Mouse (Mus musculus) lung, postnatal 10 days (tissue): Measurements from ENCODE around the gene Rnd1.

Experiments used
- DNase-seq: peaks from one replicate; pipeline ENCODE4 v3.0.0; 2021

The Rnd1 gene

DNA sequence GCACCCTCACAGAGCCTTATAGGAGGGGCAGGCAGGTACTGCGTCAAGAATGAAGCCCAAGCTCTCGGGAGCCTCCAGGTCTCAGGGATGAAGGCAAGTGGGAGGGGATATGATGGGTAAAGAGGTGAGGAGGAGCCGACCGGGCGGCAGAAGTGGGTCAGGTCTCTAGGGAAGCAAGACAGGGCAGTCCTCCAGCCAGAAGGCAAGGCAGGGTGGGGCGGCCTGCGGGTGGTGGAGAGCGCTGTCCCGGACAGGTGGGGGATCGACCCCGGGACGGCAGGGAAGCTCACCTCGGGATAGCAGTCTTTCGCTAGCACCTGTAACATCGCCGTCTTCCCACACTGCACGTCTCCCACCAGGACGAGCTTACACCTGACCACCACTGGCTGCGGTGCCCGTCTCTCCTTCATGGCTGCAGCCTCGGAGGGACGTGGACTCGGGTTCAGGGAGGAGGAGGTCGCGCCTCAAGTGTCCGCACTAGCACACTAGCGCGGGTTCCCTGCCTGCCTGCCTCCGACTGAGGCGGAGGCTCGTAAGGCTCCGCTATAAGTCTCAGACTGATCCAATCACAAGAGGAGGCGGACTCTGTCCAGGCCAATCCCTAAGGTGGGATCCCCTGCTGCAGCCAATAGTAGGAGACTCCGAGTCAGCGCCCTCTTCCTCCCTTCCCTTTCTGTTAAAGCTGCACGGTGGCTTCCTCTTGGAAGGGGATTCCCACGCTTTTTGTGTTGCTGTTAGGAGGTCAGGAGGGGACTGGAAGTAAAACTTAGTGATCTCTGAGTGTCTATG lies at the start of gene Rnd1:
Rnd1 (minus strand) TSS at position 522 of the 789 bp plus-strand sequence.
- peak; percentile 87 for DNase-seq

DNA sequence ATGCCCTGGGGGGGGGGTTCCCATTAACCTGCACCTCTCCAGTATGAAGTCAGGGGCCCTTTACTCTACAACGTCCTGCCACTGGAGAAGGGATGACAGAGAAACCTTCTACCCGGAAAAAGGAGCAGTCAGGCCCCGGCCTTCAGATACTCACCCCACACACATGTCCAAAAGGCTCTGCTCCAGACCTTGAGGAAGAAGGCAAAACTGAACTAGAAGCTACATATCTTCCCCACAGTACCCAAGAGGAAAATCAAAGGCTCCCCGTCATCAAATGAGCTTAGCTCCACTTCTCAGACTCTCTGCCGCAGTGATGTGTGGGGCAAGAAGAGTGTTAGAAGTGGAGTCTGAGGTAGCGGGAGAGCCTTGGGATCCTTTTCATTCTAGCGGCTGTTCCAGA lies 49.5 kb upstream of the Rnd1 start:
- no peak for DNase-seq

DNA sequence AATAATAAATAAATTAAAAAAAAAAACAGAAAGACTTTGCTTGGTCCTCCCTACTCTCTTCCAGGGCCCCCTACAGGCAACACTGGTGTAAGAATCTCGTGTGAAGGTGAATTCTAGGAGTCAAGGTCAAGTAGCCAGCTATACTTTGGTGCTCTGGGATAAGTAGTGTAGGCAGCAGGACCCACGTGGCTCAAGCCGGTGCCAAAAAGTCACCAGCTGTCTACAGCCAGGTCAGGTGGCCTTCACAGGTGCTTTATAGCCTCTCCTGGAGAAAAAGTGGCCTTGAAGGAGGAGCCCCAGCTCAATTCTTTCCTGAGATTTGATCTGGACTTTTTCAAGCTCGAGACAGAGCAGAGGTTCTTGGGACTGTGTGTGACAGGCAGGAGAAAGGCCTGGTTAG lies 48.8 kb upstream of the Rnd1 start:
- no peak for DNase-seq

DNA sequence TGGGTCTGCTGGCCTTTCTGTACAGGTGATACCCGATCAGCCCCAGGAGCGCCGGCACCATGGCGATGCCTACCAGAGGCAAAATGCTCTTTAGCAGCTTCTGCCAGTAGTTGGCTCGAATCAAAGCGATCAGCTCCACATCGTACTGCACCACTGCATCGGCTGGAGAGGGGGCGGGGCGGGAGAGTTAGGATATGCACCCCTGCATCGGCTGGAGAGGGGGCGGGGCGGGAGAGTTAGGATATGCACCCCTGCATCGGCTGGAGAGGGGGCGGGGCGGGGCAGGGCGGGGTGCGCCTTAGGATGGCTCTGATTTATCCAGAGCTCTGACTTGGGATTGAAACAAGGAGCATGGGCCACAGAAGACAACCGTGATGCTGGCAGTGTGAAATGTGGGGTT lies 47.2 kb upstream of the Rnd1 start:
- peak; percentile 37 for DNase-seq

DNA sequence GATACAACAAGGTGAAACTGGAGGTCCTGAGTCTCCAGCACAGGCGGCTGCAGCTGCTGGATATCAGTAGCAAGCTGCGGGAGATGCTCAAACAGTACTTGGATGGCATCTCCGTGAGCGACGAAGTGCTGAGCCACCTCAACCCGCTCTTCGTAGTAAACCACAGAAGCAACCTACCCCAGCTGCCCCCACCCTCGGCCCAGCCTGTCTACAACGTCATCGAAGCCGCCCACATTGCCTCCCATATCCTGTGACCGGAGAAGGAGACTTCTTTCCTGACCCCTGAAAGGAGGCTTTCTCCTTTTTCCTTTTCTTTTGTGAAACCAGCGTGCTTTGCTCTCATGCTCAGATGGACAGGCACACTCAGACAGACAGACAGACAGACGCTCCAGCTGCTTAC lies 45.6 kb upstream of the Rnd1 start:
- DNase-seq, result peak; percentile 57

DNA sequence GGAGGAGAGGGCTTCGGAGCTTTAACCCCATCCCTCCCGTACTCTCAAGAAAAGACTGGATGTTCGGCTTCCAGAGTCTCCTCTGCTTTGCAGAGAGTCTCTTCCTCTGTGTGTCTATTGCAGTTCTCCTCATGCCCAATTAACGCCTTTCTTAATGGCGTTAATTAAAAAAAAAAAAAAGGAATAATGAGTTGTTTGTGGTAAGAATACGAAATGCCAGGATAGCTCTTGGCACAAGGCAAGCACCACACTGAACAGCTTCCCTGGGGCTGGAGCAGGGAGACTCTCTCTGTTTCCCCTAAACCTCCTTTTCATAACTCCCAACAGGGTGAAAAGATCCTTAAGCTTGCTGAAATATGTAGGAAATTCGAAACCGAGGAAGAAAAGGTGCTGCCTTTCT lies 44.9 kb upstream of the Rnd1 start:
- DNase-seq, result no peak

DNA sequence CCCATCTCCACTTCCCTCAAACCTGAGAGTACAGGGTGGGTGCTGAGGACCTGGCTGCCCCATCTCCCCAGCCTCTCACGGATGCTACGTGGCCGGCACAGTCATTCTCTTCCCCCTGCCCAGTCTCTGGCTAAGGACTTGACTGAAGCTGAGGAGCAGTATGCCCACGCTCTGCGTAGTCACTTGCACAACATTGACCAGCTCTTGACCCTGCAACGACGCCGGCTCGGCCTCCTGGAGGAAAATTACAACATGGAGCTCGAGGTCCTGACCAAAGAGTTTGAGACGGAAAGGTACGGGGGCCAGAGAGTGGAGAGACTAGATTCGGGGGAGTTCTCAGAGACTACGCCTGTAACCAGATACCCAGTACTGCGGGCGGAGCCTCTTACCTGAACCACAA lies 40.0 kb upstream of the Rnd1 start:
- no peak for DNase-seq

DNA sequence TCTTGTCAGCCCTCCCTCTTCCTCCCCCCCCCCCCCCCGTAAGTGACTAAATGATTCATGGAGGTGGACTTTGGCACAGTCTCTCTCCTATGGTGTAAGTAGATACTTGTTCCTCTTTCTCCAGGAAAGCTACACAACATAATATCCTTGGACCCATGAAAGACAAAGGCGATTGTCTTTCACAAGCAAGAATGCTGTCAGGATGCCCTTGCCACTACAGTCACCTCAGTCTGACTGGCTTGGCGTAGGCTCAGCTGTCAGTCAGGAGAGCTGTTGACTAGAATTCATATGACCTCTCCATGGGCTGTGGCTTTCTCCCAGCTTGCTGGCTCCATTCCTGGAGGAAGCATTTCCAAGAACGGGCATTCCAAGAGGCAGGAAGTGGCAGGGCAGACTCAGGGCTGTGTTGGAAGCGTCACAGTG lies 37.0 kb upstream of the Rnd1 start:
- peak; percentile 85 for DNase-seq

DNA sequence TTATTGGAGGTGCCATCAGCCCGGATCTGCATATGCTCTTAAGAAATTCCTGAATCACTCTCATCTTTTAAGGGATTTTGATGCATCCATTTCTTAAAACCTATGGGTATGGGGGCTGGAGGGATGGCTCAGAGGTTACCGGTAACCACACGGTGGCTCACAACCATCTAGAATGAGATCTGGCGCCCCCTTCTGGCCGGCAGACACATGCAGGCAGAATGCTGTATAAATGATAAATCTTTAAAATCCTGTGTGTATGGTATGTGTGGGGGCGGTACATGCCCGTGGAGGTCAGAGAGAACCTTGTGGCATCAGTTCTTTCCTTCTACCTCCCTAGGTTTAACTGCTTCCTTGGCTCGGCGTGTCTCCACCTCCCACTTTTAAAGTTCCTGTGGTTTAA lies 33.2 kb upstream of the Rnd1 start:
- DNase-seq, result peak; percentile 79

DNA sequence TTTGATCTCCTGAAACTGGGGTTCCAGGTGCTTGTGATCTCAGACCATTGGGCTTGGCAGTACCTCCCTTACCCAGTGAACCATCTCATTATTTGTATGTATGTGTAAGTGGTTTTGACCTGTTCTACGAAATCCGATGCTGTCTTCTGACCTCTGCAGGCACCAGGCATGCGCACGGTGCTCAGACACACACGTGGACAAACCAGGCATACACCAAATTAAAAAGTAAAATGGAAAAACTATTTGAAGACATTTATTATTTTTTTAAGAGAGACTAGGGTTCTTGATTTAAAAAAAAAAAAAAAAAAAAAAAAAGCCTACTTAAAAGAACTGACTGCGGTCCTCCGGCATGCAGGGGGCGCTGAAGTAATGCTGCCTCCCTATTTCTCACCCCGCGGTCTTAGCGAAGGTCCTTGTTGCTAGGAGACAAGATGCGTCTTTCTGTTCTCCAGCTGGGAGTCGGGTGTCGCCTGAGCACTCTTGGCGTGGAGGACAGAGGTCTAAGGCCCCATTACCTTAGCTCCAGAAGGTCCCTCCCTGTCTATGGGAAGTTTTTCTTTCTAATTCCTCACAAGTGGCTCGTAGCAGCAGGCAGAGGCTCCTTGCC lies 30.6 kb upstream of the Rnd1 start, which contains the start of gene Ccdc65:
Ccdc65 (plus strand) TSS at position 442 of the 607 bp plus-strand sequence.
- peak; percentile 94 for DNase-seq

DNA sequence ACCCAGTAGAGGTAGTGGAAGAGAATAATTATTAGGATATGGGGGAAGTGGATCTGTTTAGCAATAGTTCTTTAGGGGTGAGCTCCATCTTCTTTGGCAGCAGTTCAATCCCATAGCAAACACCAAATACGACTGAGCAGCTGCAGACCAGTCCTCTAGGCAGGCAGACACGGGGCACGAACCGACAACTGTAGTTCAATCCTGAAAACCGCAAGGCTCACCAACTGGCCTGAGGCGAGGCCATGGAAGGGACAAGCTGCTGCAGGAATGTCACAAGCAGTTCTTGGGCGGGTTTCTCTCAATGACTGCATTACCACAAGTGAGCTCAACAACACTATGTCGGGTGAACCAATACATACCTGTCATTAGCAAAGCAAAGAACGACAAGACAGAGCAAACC lies 27.1 kb upstream of the Rnd1 start:
- no peak for DNase-seq

DNA sequence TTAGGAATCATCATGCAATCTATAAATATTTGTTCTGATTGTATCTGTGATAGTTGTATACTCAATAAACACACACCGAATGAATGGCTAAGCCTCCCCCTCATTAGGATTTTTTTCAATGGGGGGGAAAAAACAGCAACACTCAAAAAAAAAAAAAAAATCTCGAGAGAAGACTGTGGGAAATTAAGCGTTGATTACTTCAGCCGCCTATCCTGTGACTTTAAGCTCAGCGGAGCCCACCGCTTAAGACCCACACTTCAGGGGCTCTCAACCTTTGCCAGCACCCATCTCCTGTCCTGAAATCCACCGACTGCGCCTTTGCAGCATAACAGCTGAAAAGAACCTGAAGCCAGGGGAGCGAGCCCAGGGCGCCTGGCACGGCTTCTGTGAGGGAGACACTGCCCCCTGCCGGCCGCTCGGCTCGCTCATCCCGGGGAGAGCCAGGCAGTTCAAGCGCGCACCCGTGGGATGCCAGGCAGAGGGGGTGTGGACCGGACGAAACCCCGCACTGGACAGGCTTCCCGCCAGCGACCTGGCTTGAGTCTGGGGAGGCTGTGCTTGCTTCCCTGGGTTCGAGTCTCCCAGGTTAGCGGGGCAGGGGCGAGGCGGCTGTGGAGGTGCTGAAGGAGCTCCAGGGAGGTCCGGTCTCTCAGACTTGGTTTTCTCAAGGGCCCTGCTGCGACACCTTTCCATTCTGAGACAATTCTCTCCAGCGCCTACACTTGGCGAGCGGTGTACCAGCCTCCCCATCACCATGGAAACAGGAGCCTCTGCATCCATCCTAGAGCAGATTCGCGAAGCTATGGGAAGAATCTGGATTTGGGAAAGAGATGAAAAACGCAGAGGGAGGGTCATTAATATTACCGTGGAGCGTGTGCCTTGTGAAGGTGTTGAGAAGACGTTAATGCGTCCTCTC lies 22.2 kb upstream of the Rnd1 start:
- peak; percentile 90 for DNase-seq

DNA sequence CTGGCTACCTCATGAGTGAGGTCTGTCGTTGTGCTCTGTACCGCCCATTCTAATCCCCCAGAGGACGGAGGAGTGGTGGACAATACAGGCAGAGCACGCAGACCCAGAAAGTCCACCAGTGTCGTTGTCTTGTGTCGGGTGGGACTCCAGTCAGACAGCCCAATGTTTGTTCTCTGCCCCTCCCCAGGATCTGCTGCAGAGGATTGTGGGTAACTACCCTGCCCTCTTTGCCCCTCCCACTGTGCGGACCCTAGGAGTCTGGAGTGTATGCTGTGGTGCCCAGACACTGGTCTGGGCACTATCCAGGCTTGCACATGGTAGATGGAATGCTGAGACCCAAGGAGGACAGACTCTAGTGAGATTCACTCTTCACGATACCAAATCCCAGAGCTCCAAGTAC lies 19.0 kb upstream of the Rnd1 start:
- no peak for DNase-seq

DNA sequence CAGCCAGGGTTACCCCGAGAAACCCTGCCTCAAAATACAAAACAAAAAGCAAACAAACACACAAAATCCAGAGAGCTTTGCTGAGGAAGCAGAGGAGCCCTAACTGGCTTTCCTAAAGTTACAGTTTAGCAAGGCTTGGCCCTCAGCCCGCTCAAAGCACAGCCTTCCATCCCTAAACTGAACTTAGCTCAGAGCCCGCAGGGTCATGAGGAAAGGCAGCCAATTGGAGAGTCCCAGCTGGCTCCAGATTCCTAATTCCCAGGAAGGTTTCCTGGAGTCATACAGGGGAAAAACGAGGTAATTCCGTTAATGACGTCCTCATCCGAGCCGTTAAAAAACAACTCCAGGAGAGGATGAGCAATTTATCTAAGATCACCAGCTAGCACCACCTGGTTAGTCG lies 18.5 kb upstream of the Rnd1 start:
- peak; percentile 36 for DNase-seq

DNA sequence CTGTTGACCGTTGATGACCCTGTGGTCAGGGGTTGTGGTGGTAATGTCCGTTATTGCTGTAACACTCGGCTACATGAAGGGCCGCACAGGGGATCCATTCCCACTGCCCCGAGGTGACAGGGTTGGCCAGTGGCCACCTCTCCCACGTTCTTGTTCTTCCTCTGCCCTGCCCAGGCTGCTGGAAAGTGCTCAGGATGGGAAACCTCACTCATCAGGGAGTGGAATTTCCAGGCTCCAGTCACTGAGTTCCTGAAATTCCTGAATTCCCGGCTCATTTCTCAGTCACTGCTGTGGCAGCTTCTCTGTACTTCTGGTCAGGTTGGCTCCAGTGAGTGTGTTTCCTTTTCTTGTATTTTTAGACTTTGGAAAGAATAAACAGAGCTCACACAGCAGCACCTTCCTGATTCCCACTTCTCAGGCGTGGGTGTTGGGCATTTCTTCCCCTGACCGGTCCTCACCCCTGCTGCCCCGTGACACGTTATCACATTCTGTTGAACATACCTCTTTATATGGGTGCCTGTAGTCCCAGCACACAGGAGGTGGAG lies 15.0 kb upstream of the Rnd1 start:
- peak; percentile 65 for DNase-seq

DNA sequence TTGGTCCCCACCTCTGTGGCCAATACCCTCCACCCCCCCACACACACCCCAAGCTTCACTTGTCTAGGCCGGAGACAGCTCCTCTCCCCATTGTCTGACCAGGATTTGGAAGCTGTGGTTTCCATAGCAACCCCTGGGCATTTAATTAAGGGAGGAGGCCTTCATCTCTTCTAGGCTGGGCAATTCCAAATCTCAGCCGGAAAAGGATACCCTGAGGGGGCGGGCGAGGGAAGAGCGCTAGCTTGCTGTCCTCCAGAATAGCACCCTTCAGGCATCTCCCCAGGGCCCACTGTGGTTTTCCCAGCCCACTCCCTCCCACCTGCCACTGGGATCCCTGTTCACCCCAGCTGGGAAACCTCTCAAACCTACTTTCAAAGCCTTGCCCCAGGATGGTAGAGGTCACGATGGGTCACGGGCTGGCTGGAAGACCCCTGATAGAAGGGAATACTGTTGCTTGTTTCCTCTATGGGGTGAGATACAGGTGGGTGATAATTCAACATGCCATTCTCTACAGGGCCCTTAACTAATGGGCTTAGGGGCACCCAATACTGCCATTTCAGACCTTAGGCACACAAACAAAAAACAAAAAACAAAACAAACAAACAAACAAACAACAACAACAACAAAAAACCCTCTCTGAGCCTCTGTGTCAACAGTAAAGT lies 14.4 kb upstream of the Rnd1 start:
- no peak for DNase-seq

DNA sequence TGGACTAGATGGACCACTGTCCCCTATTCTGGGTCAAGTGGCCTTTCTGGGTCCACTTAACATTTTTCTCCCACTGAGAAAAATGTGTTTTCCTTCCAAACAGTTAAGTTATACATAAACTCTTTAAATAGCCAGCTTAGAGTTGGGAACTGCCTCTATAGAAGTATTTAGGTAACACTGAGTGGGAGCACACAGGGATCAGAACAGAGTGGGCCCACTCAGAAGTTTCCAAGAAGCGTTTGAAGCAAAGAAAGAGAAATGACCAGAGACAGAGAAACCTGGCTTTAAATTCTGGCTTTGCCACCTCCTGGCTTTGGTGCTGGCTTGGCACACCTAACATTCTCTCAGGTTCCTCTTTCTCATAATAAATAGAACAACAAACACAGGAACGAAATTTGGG lies 12.4 kb upstream of the Rnd1 start:
- no peak for DNase-seq

DNA sequence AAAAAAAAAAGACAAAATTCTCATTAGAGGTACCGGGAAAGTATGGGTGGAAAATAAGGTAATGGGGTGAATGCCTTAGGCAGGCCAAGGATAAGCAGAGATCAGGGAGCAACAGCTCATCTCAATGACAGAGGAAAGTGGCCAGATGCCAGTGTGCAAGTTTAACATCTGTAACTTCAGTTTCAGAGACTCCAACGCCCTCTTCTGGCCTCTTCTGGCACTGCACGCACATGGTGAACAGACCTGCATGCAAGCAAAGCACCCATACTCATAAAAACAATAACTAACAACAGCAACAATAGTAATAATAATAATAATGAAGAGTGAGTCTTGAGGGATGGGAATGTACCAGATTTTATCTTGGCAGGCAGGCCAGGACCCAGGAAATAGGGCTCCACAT lies 8.7 kb upstream of the Rnd1 start:
- DNase-seq, result no peak

DNA sequence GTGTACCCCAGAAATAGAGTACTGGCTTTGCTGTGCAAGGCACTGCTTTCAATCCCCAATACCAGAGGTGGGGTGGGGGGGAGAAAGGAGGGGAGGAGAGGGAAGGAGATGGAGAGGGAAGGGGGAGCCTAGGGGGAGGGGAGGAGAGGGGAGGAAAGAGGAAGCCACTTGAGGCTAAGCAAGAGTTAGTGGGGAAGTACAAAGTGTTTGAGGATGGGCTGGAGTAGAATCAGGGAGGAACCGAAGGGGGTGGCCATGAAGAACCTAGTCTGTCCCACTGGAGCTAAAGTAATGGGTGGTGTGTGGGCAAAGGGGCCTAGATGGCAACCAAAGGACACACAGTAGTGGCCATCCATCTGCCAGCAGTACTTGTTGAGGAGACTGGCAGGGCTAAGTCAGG lies 6.5 kb upstream of the Rnd1 start:
- no peak for DNase-seq

DNA sequence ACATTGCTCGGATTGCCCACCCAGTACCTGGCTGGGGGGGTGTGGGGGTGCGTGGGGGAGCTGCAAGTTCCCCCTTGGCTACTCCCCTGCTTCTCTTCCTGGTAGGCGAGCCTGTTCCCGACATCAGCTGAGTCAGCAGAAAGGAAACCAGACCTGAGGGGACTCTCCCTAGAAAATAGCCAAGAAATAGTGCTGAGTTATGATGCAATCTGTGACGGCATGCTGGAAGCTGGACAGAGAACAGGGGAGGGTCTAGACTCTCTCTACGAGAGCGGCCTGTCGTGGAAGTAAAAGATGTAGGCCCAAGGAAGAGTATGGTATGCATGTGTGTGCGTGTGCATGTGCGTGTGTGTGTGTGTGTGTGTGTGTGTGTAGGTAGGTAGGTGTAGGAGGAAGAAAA lies 5.9 kb upstream of the Rnd1 start:
- peak; percentile 39 for DNase-seq

DNA sequence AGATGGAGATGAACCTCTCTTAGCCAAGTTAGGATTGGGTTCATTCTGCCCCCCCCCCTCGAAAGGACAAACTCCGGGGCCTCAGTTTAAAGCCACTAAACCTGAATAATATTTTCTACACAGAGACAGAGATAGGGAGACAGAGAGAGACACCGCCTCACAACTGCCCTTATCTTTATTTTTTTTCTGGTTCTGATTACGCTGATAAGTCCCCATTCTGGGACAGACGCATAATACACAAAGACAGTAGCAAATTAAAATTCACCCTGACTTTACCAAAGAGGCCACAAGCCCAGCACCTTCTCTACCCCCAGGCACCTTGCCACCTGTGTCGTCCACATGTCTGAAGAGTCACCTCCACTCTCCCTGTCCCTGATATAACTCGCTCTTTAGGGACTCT lies 4.4 kb upstream of the Rnd1 start:
- DNase-seq, result no peak

DNA sequence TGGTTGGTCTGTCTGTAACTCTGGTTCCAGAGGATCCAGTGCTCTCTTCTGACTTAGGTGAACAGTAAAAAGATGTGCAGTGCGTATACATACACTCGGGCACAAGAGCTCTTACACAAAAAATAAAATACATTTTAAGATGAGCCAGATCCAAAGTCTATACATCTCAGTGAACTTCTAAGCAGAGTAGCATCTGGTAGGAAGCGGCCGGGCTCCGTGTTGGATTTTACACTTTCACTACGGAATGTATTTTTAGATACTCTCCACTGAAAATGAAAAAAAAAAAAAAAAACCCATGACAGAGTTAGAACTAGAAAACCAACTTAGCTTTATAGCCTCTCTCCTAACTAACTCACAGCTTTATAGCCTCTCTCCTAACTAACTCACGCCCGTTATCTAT lies 3.4 kb upstream of the Rnd1 start:
- no peak for DNase-seq

DNA sequence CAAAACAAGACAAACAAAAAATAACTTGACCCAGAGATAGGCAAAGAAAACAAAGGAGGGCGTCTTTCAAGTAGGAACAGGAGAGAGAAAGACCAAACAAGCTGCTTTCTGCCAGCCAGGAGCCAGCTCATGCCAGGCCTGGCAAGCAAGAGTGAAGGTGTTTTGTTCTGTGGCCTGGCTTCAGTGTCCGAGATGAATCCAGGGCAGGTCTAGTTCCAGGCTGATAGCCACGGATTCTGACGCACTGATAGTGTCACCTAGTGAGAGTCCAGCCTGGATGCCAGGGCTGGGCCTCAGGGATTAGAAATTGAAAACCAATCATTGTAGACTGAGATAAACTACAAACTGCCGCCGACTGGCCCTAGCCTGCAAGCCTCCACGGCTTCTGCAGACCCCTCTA lies 716 bp upstream of the Rnd1 start:
- DNase-seq, result no peak
